Mouse (Mus musculus): ENCODE data around the gene Fbll1. TPM values are rescaled to one million over a fixed set of nuclear protein-coding genes. Genes with fewer than 3 reads are reported as not detected.

The Fbll1 gene
- polyA plus RNA-seq, 1 experiment = 60.3 TPM

- TF ChIP-seq CTCF (IDR thresholded peaks at IDR 0.05; ENCODE audit: extremely low read depth, insufficient read depth, low read length) (no peak), POLR2A (IDR thresholded peaks at IDR 0.05; ENCODE audit: extremely low read depth, insufficient read depth, low read length) (peak; percentile 28; the same call in 1 of the 2 replicates)
- H3K27ac ChIP-seq (ENCODE audit: insufficient read depth, low read length) = peak overlapping the region; percentile 66
- peak overlapping the region; percentile 63 for H3K4me3 ChIP-seq (ENCODE audit: insufficient read depth, low read length)
- peaks cover 7% of the 10 kb centered on the region for H3K4me1 ChIP-seq (ENCODE audit: control insufficient read depth, insufficient read depth, low read length)
Observed at GRCm38 (mm10) chr11:35769746-35770437, 28.8 kb downstream of the Fbll1 start.

GRCm38 (mm10) chr11:35769188-35769745 lies 29.4 kb downstream of the Fbll1 start, which contains the start of gene Pank3:
Gene Pank3 (plus strand): TSS chr11:35769484.
- Histone ChIP-seq H3K4me1 (ENCODE audit: control insufficient read depth, insufficient read depth, low read length) (peaks cover 7% of the 10 kb centered on the region), H3K27ac (ENCODE audit: insufficient read depth, low read length) (peak within 1 kb of the TSS; percentile 66), H3K4me3 (ENCODE audit: insufficient read depth, low read length) (peak within 1 kb of the TSS; percentile 63)
- no peak for TF ChIP-seq CTCF (IDR thresholded peaks at IDR 0.05; ENCODE audit: extremely low read depth, insufficient read depth, low read length)
- peak; percentile 74 for TF ChIP-seq POLR2A (IDR thresholded peaks at IDR 0.05; ENCODE audit: extremely low read depth, insufficient read depth, low read length)

- TF ChIP-seq POLR2A (IDR thresholded peaks at IDR 0.05; ENCODE audit: extremely low read depth, insufficient read depth, low read length) (no peak), CTCF (IDR thresholded peaks at IDR 0.05; ENCODE audit: extremely low read depth, insufficient read depth, low read length) (no peak)
- no peak overlapping the region for H3K27ac ChIP-seq (ENCODE audit: insufficient read depth, low read length)
- H3K4me3 ChIP-seq (ENCODE audit: insufficient read depth, low read length) = no peak overlapping the region
- peaks cover 7% of the 10 kb centered on the region for H3K4me1 ChIP-seq (ENCODE audit: control insufficient read depth, insufficient read depth, low read length)
Observed at GRCm38 (mm10) chr11:35766845-35767244, 31.8 kb downstream of the Fbll1 start.

GRCm38 (mm10) chr11:35760627-35761003 lies 38.1 kb downstream of the Fbll1 start:
- Histone ChIP-seq H3K4me1 (ENCODE audit: control insufficient read depth, insufficient read depth, low read length) (0 out of 2 replicates have a peak, but pooled peaks cover 2% of the 10 kb centered on the region), H3K27ac (ENCODE audit: insufficient read depth, low read length) (no peak overlapping the region), H3K4me3 (ENCODE audit: insufficient read depth, low read length) (no peak overlapping the region)
- no peak for TF ChIP-seq POLR2A (IDR thresholded peaks at IDR 0.05; ENCODE audit: extremely low read depth, insufficient read depth, low read length)
- no peak for TF ChIP-seq CTCF (IDR thresholded peaks at IDR 0.05; ENCODE audit: extremely low read depth, insufficient read depth, low read length)

GRCm38 (mm10) chr11:35760001-35760626 lies 38.6 kb downstream of the Fbll1 start:
- no peak for TF ChIP-seq CTCF (IDR thresholded peaks at IDR 0.05; ENCODE audit: extremely low read depth, insufficient read depth, low read length)
- TF ChIP-seq POLR2A (IDR thresholded peaks at IDR 0.05; ENCODE audit: extremely low read depth, insufficient read depth, low read length) = no peak
- H3K4me3 ChIP-seq (ENCODE audit: insufficient read depth, low read length) = no peak overlapping the region
- no peak overlapping the region for H3K27ac ChIP-seq (ENCODE audit: insufficient read depth, low read length)

GRCm38 (mm10) chr11:35756411-35757303 lies 42.0 kb downstream of the Fbll1 start:
- Histone ChIP-seq H3K4me1 (ENCODE audit: control insufficient read depth, insufficient read depth, low read length) (0 out of 2 replicates have a peak, but pooled peaks cover 2% of the 10 kb centered on the region), H3K4me3 (ENCODE audit: insufficient read depth, low read length) (no peak overlapping the region), H3K27ac (ENCODE audit: insufficient read depth, low read length) (no peak overlapping the region)
- no peak for TF ChIP-seq POLR2A (IDR thresholded peaks at IDR 0.05; ENCODE audit: extremely low read depth, insufficient read depth, low read length)
- TF ChIP-seq CTCF (IDR thresholded peaks at IDR 0.05; ENCODE audit: extremely low read depth, insufficient read depth, low read length) = no peak

More at GRCm38 (mm10) chr11:35760001-35760626, 38.6 kb downstream of the Fbll1 start:
- H3K4me1 ChIP-seq (ENCODE audit: control insufficient read depth, insufficient read depth, low read length) = 0 out of 2 replicates have a peak, but pooled peaks cover 2% of the 10 kb centered on the region

GRCm38 (mm10) chr11:35755546-35755945 lies 43.1 kb downstream of the Fbll1 start:
- H3K4me3 ChIP-seq (ENCODE audit: insufficient read depth, low read length) = no peak overlapping the region
- H3K4me1 ChIP-seq (ENCODE audit: control insufficient read depth, insufficient read depth, low read length) = 0 out of 2 replicates have a peak, but pooled peaks cover 2% of the 10 kb centered on the region
- H3K27ac ChIP-seq (ENCODE audit: insufficient read depth, low read length) = no peak overlapping the region
- TF ChIP-seq POLR2A (IDR thresholded peaks at IDR 0.05; ENCODE audit: extremely low read depth, insufficient read depth, low read length) (no peak), CTCF (IDR thresholded peaks at IDR 0.05; ENCODE audit: extremely low read depth, insufficient read depth, low read length) (no peak)

- 0 out of 2 replicates have a peak, but pooled peaks cover 2% of the 10 kb centered on the region for H3K4me1 ChIP-seq (ENCODE audit: control insufficient read depth, insufficient read depth, low read length)
- no peak overlapping the region for H3K27ac ChIP-seq (ENCODE audit: insufficient read depth, low read length)
- no peak overlapping the region for H3K4me3 ChIP-seq (ENCODE audit: insufficient read depth, low read length)
- TF ChIP-seq CTCF (IDR thresholded peaks at IDR 0.05; ENCODE audit: extremely low read depth, insufficient read depth, low read length) (no peak), POLR2A (IDR thresholded peaks at IDR 0.05; ENCODE audit: extremely low read depth, insufficient read depth, low read length) (no peak)
Observed at GRCm38 (mm10) chr11:35754906-35755418, 43.7 kb downstream of the Fbll1 start.

- H3K4me3 ChIP-seq (ENCODE audit: insufficient read depth, low read length) = no peak overlapping the region
- no peak overlapping the region for H3K27ac ChIP-seq (ENCODE audit: insufficient read depth, low read length)
- no peaks in the 10 kb centered on the region for H3K4me1 ChIP-seq (ENCODE audit: control insufficient read depth, insufficient read depth, low read length)
- TF ChIP-seq CTCF (IDR thresholded peaks at IDR 0.05; ENCODE audit: extremely low read depth, insufficient read depth, low read length) = no peak
- no peak for TF ChIP-seq POLR2A (IDR thresholded peaks at IDR 0.05; ENCODE audit: extremely low read depth, insufficient read depth, low read length)
Observed at GRCm38 (mm10) chr11:35750578-35750977, 48.1 kb downstream of the Fbll1 start.

Other genes with a start within 250 kb of the Fbll1 start
- gene Pank3, start 29.4 kb downstream of the Fbll1 start, polyA plus RNA-seq (2012; rRNA removed) = 21.2 and 21.6 TPM in 2 replicates
- 38.1 and 39.9 TPM in 2 replicates for gene Rars, start 35.6 kb upstream of the Fbll1 start, polyA plus RNA-seq (2012; rRNA removed)
- 62.7 and 68.2 TPM in 2 replicates for gene Wwc1, start 181.6 kb upstream of the Fbll1 start, polyA plus RNA-seq (2012; rRNA removed)